Mouse (Mus musculus): ENCODE results near the gene Areg. TPM values are rescaled to one million over a fixed set of nuclear protein-coding genes. Genes with fewer than 3 reads are reported as not detected.

The Areg gene
- polyA plus RNA-seq, 2 experiments, result 0.75 to 1.6 TPM

GRCm38 (mm10) chr5:91140896-91141448 lies 1.6 kb downstream of the Areg start:
- H3K9ac ChIP-seq (ENCODE audit: low read depth, low read length, severe bottlenecking), result no peak overlapping the region
- TF ChIP-seq POLR2A (IDR thresholded peaks at IDR 0.05; ENCODE audit: borderline replicate concordance, extremely low read depth, insufficient read depth, insufficient read length), result no peak
- H3K4me2 ChIP-seq (replicated peaks; ENCODE audit: low read depth, low read length, severe bottlenecking), result no peak overlapping the region
- DNase-seq (ENCODE audit: low spot score) (no peak), ATAC-seq (ENCODE audit: low FRiP score, low read depth) (no peak)
- no peaks in the 10 kb centered on the region for H3K9me3 ChIP-seq (ENCODE audit: control insufficient read depth, low read length)
- no peak overlapping the region for H3K4me3 ChIP-seq (replicated peaks; ENCODE audit: low read length)
- H3K27me3 ChIP-seq (ENCODE audit: control insufficient read depth, insufficient read depth, low read length), result peaks cover 25% of the 10 kb centered on the region
- H3K36me3 ChIP-seq (ENCODE audit: control insufficient read depth, insufficient read depth, low read length), result no peaks in the 10 kb centered on the region
- peaks cover 4% of the 10 kb centered on the region; the same call in 1 of the 2 replicates for H3K4me1 ChIP-seq (ENCODE audit: control insufficient read depth, insufficient read depth, low read length)
- 53% methylated on average over 13 of the region's 13 CpGs for WGBS
- H3K27ac ChIP-seq (replicated peaks; ENCODE audit: low read depth, low read length), result no peak overlapping the region

- WGBS, result 89% methylated on average over 9 of the region's 9 CpGs
- Histone ChIP-seq H3K4me1 (ENCODE audit: control insufficient read depth, insufficient read depth, low read length) (no peaks in the 10 kb centered on the region; the same call in 1 of the 2 replicates), H3K27ac (replicated peaks; ENCODE audit: low read depth, low read length) (no peak overlapping the region), H3K9me3 (ENCODE audit: control insufficient read depth, low read length) (no peaks in the 10 kb centered on the region), H3K9ac (ENCODE audit: low read depth, low read length, severe bottlenecking) (no peak overlapping the region), H3K27me3 (ENCODE audit: control insufficient read depth, insufficient read depth, low read length) (peaks cover 14% of the 10 kb centered on the region), H3K36me3 (ENCODE audit: control insufficient read depth, insufficient read depth, low read length) (no peaks in the 10 kb centered on the region), H3K4me3 (replicated peaks; ENCODE audit: low read length) (no peak overlapping the region), H3K4me2 (replicated peaks; ENCODE audit: low read depth, low read length, severe bottlenecking) (no peak overlapping the region)
- ATAC-seq (ENCODE audit: low FRiP score, low read depth), result no peak
- no peak for DNase-seq (ENCODE audit: low spot score)
- TF ChIP-seq POLR2A (IDR thresholded peaks at IDR 0.05; ENCODE audit: borderline replicate concordance, extremely low read depth, insufficient read depth, insufficient read length), result no peak
These were observed 5.6 kb downstream of the Areg start for GRCm38 (mm10) chr5:91144971-91145370.

GRCm38 (mm10) chr5:91147001-91147400 lies 7.6 kb downstream of the Areg start:
- Histone ChIP-seq H3K4me3 (replicated peaks; ENCODE audit: low read length) (no peak overlapping the region), H3K4me1 (ENCODE audit: control insufficient read depth, insufficient read depth, low read length) (no peaks in the 10 kb centered on the region), H3K4me2 (replicated peaks; ENCODE audit: low read depth, low read length, severe bottlenecking) (no peak overlapping the region), H3K36me3 (ENCODE audit: control insufficient read depth, insufficient read depth, low read length) (no peaks in the 10 kb centered on the region), H3K9me3 (ENCODE audit: control insufficient read depth, low read length) (0 out of 2 replicates have a peak, but pooled peaks cover 7% of the 10 kb centered on the region), H3K27ac (replicated peaks; ENCODE audit: low read depth, low read length) (no peak overlapping the region), H3K9ac (ENCODE audit: low read depth, low read length, severe bottlenecking) (no peak overlapping the region), H3K27me3 (ENCODE audit: control insufficient read depth, insufficient read depth, low read length) (no peaks in the 10 kb centered on the region)
- no peak for ATAC-seq (ENCODE audit: low FRiP score, low read depth)
- 84% methylated on average over 1 of the region's 1 CpGs for WGBS
- TF ChIP-seq POLR2A (IDR thresholded peaks at IDR 0.05; ENCODE audit: borderline replicate concordance, extremely low read depth, insufficient read depth, insufficient read length), result no peak
- DNase-seq (ENCODE audit: low spot score), result no peak

GRCm38 (mm10) chr5:91148054-91148453 lies 8.7 kb downstream of the Areg start:
- Histone ChIP-seq H3K27me3 (ENCODE audit: control insufficient read depth, insufficient read depth, low read length) (no peaks in the 10 kb centered on the region), H3K4me3 (replicated peaks; ENCODE audit: low read length) (no peak overlapping the region), H3K9me3 (ENCODE audit: control insufficient read depth, low read length) (0 out of 2 replicates have a peak, but pooled peaks cover 7% of the 10 kb centered on the region), H3K9ac (ENCODE audit: low read depth, low read length, severe bottlenecking) (no peak overlapping the region), H3K36me3 (ENCODE audit: control insufficient read depth, insufficient read depth, low read length) (no peaks in the 10 kb centered on the region), H3K4me1 (ENCODE audit: control insufficient read depth, insufficient read depth, low read length) (no peaks in the 10 kb centered on the region), H3K4me2 (replicated peaks; ENCODE audit: low read depth, low read length, severe bottlenecking) (no peak overlapping the region), H3K27ac (replicated peaks; ENCODE audit: low read depth, low read length) (no peak overlapping the region)
- no peak for DNase-seq (ENCODE audit: low spot score)
- no peak for ATAC-seq (ENCODE audit: low FRiP score, low read depth)
- 67% methylated on average over 2 of the region's 2 CpGs for WGBS
- no peak for TF ChIP-seq POLR2A (IDR thresholded peaks at IDR 0.05; ENCODE audit: borderline replicate concordance, extremely low read depth, insufficient read depth, insufficient read length)

GRCm38 (mm10) chr5:91156677-91157076 lies 17.3 kb downstream of the Areg start:
- no peaks in the 10 kb centered on the region for H3K36me3 ChIP-seq (ENCODE audit: control insufficient read depth, insufficient read depth, low read length)
- H3K27ac ChIP-seq (replicated peaks; ENCODE audit: low read depth, low read length), result no peak overlapping the region
- no peaks in the 10 kb centered on the region for H3K27me3 ChIP-seq (ENCODE audit: control insufficient read depth, insufficient read depth, low read length)
- H3K4me3 ChIP-seq (replicated peaks; ENCODE audit: low read length), result no peak overlapping the region
- DNase-seq (ENCODE audit: low spot score), result no peak
- TF ChIP-seq POLR2A (IDR thresholded peaks at IDR 0.05; ENCODE audit: borderline replicate concordance, extremely low read depth, insufficient read depth, insufficient read length), result no peak
- no peak overlapping the region for H3K4me2 ChIP-seq (replicated peaks; ENCODE audit: low read depth, low read length, severe bottlenecking)
- no peak overlapping the region for H3K9ac ChIP-seq (ENCODE audit: low read depth, low read length, severe bottlenecking)
- WGBS, result 81% methylated on average over 8 of the region's 8 CpGs
- no peak for ATAC-seq (ENCODE audit: low FRiP score, low read depth)
- H3K9me3 ChIP-seq (ENCODE audit: control insufficient read depth, low read length), result no peaks in the 10 kb centered on the region
- H3K4me1 ChIP-seq (ENCODE audit: control insufficient read depth, insufficient read depth, low read length), result no peaks in the 10 kb centered on the region
